Mouse (Mus musculus) G1E (cell line): ENCODE measurements around the gene Tnnt1.

Source experiments
- CTCF ChIP-seq: IDR thresholded peaks from 2 replicates; pipeline ENCODE4 v1.5.1; 2012; ENCODE audit warnings: low read depth, low read length, inconsistent platforms, mixed read lengths
- GATA1 ChIP-seq: IDR thresholded peaks from 2 replicates; pipeline ENCODE4 v1.6.1; 2012; ENCODE audit warnings: borderline replicate concordance, low read length, inconsistent platforms, mixed read lengths
- TAL1 ChIP-seq: conservative IDR thresholded peaks from 2 replicates; pipeline ENCODE4 v1.6.1; 2012; ENCODE audit warnings: low read depth, low read length, inconsistent platforms, mixed read lengths

GRCm38 (mm10) chr7:4467801-4468200, 48.4 kb downstream of the Tnnt1 start:
- TF ChIP-seq CTCF: no peak
- no peak for TF ChIP-seq GATA1
- TF ChIP-seq TAL1: no peak
